Comparison of ENCODE assay signal across 20 mouse cellular contexts in the genomic region with DNA sequence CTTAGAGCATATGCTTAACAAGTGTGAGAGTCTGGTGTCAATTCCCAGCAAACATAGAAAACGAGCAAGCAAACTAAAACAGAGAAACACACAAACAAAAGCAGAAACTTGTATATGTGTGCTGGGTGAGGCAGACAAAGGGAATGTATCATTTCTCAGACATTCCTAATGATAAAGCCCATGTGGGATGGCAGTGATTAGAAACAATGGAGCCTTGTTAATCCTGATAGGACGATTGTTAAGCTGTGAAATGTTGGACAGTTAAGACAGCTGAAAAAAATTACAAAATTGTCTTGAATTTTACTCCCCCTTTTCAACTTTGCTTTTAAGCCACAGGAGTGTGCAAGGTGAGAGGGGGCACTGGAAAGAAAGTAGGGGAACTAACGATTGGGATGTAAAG.
A peak's percentile ranks its signal among the peaks of the same experiment; 100 is the strongest.
DNase-seq lines count a peak whose midpoint lies in the region; ATAC-seq lines count a peak whose summit lies in the region.
"Had no signal": no experiment of that assay in that cellular context is flagged by ENCODE, and none has a peak within 500 bp of the region (broad histone marks: within the 10 kb centered on the region; RNA-seq: fewer than 3 reads in every experiment).

No protein-coding gene starts in this region.

- H3K9me3 ChIP-seq in hindbrain, embryonic 14.5 days (ENCODE audit: control insufficient read depth, low read length): no peaks in the 10 kb centered on the region
- H3K9me3 ChIP-seq: G1E had no signal

- no peaks in the 10 kb centered on the region for H3K4me1 ChIP-seq in hindbrain, embryonic 14.5 days (replicated peaks; ENCODE audit: control insufficient read depth, insufficient read depth, low read length)

- H3K9ac ChIP-seq in hindbrain, embryonic 14.5 days: no peak overlapping the region

- no peaks in the 10 kb centered on the region for H3K27me3 ChIP-seq in hindbrain, embryonic 14.5 days (ENCODE audit: control insufficient read depth, insufficient read depth, low read length)
- H3K27me3 ChIP-seq: CH12.LX had no signal

- no peak overlapping the region for H3K27ac ChIP-seq in hindbrain, embryonic 14.5 days

- H3K4me2 ChIP-seq in hindbrain, embryonic 14.5 days (replicated peaks): no peak overlapping the region

- ATAC-seq in hindbrain, embryonic 14.5 days (ENCODE audit: low FRiP score): no peak
- ATAC-seq: activated CD4-positive, CD25-positive, alpha-beta regulatory T cell, adult 4 months; CD4-positive, CD25-positive, alpha-beta regulatory T cell, adult 4 months; Patski had no signal

- peak; percentile 63 for DNase-seq in retina, postnatal 1 day
- DNase-seq in retina, embryonic 14.5 days (ENCODE audit: low spot score): no peak
- peak; percentile 57 for DNase-seq in Muller cell, postnatal 12 days (ENCODE audit: inconsistent ontology term)
- no peak for DNase-seq in hindbrain, embryonic 14.5 days (ENCODE audit: low spot score)
- DNase-seq: adrenal gland, adult 2 months; adrenal gland, adult 8-10 months; adrenal gland, postnatal 10 days; adrenal gland, postnatal 14 days; adrenal gland, postnatal 25 days; adrenal gland, postnatal 36 days; B cell, adult 2 months; cerebellum, adult 11 months; cerebellum, adult 11-12 months; cerebellum, adult 18-20 months; cerebellum, adult 2 months had no signal

- H3K36me3 ChIP-seq in hindbrain, embryonic 14.5 days (replicated peaks; ENCODE audit: control insufficient read depth, insufficient read depth): no peaks in the 10 kb centered on the region
- H3K36me3 ChIP-seq: G1E had no signal

- 60% methylated on average over 3 of the region's 3 CpGs for WGBS in hindbrain, embryonic 14.5 days

- H3K4me3 ChIP-seq in hindbrain, embryonic 14.5 days (replicated peaks; ENCODE audit: low read length): no peak overlapping the region

Comparison
In these comparisons a context has a peak if more than half of its experiments do, and no peak if none do; other contexts are left out.
1. DNase-seq: peak in retina, postnatal 1 day (single experiment) and Muller cell, postnatal 12 days (single experiment); none in retina, embryonic 14.5 days (single experiment) and hindbrain, embryonic 14.5 days (single experiment).